In the genomic region with DNA sequence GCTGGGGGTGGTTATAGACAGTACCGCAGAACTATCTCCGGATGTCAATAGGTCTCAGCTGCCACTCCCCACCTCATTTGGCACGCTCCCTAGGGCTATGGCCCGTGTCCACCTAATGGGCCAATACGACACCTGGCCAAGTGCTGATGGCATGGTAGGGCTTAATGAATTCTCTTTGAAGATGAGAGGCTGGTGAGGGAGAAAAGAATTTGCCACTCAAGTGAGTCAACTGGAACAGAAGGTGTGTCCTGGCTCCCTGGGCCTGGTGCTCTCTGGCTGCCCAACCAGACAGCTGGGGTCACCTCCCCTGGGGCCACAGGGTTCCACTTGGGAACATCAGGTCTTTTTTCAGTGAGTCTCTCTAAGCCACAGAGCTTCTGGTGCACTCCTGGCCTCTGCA, we compare ENCODE assay signal across 15 mouse cellular contexts.
DNase-seq lines count a peak whose midpoint lies in the region; ATAC-seq and TF ChIP-seq lines count a peak whose summit lies in the region.
"Had no signal": no experiment of that assay in that cellular context is flagged by ENCODE, and none has a peak within 500 bp of the region (broad histone marks: within the 10 kb centered on the region; RNA-seq: fewer than 3 reads in every experiment).

No protein-coding gene starts in this region.

- H3K27ac ChIP-seq in kidney, adult 2 months (ENCODE audit: insufficient read depth, low read depth, low read length): no peak overlapping the region
- no peak overlapping the region for H3K27ac ChIP-seq in lung, embryonic 16.5 days (ENCODE audit: low read length)
- H3K27ac ChIP-seq: forebrain, embryonic 12.5 days; hindbrain, embryonic 13.5 days; limb, embryonic 15.5 days; midbrain, embryonic 12.5 days; neural tube, embryonic 15.5 days had no signal

- no peak overlapping the region for H3K9ac ChIP-seq in lung, embryonic 16.5 days (ENCODE audit: low read length)
- H3K9ac ChIP-seq: forebrain, embryonic 12.5 days; hindbrain, embryonic 13.5 days; limb, embryonic 15.5 days; midbrain, embryonic 12.5 days; neural tube, embryonic 15.5 days had no signal

- DNase-seq in embryo, embryonic 11 days: peak; percentile 28
- no peak for DNase-seq in embryo, embryonic 9.5 days (ENCODE audit: extremely low spot score)
- DNase-seq in cerebellum, postnatal 14 days: peak; percentile 29 to 46
- peak; percentile 71 for DNase-seq in kidney, adult 2 months
- no peak for DNase-seq in adrenal gland, adult 2 months
- DNase-seq in thymus, postnatal 10 days (ENCODE audit: low spot score in 2 of 2): no peak
- no peak for DNase-seq in right cerebral cortex, postnatal 4 days
- DNase-seq: adrenal gland, postnatal 36 days had no signal

- H3K9me3 ChIP-seq in lung, embryonic 16.5 days (ENCODE audit: control insufficient read depth, low read length): no peaks in the 10 kb centered on the region
- H3K9me3 ChIP-seq: forebrain, embryonic 12.5 days; heart, embryonic 10.5 days; hindbrain, embryonic 13.5 days; limb, embryonic 15.5 days; midbrain, embryonic 12.5 days; neural tube, embryonic 15.5 days had no signal

- ATAC-seq in lung, embryonic 16.5 days (ENCODE audit: low read depth): 0 out of 2 replicates have a peak, but pooled peaks have one; percentile 15

- H3K4me1 ChIP-seq in kidney, adult 2 months (ENCODE audit: control insufficient read depth, insufficient read depth, low read length): no peaks in the 10 kb centered on the region
- peaks cover 12% of the 10 kb centered on the region for H3K4me1 ChIP-seq in lung, embryonic 16.5 days (replicated peaks; ENCODE audit: control insufficient read depth, insufficient read depth, low read length)
- H3K4me1 ChIP-seq: forebrain, embryonic 12.5 days; hindbrain, embryonic 13.5 days; midbrain, embryonic 12.5 days had no signal

- 48% methylated on average over 5 of the region's 5 CpGs for WGBS in kidney, adult 2 months
- WGBS in lung, embryonic 16.5 days: 61% methylated on average over 5 of the region's 5 CpGs

- no peak for TF ChIP-seq POLR2A in kidney, adult 2 months (IDR thresholded peaks at IDR 0.05; ENCODE audit: low read depth, low read length)

- H3K36me3 ChIP-seq in kidney, adult 2 months (ENCODE audit: control insufficient read depth, insufficient read depth, low read length): no peaks in the 10 kb centered on the region
- no peaks in the 10 kb centered on the region for H3K36me3 ChIP-seq in lung, embryonic 16.5 days (ENCODE audit: control insufficient read depth, insufficient read depth, low read length)
- H3K36me3 ChIP-seq: forebrain, embryonic 12.5 days; heart, embryonic 10.5 days; hindbrain, embryonic 13.5 days; limb, embryonic 15.5 days; midbrain, embryonic 12.5 days; neural tube, embryonic 15.5 days had no signal

- H3K4me3 ChIP-seq in kidney, adult 2 months (ENCODE audit: insufficient read depth, low read depth, low read length): no peak overlapping the region
- H3K4me3 ChIP-seq in lung, embryonic 16.5 days (ENCODE audit: low read length): no peak overlapping the region
- H3K4me3 ChIP-seq: forebrain, embryonic 12.5 days; heart, embryonic 10.5 days; hindbrain, embryonic 13.5 days; limb, embryonic 15.5 days; midbrain, embryonic 12.5 days; neural tube, embryonic 15.5 days had no signal

- no peaks in the 10 kb centered on the region for H3K27me3 ChIP-seq in kidney, adult 2 months (replicated peaks; ENCODE audit: control insufficient read depth, insufficient read depth, low read length)
- H3K27me3 ChIP-seq in lung, embryonic 16.5 days (ENCODE audit: control insufficient read depth, insufficient read depth, low read depth, low read length): no peaks in the 10 kb centered on the region
- H3K27me3 ChIP-seq: forebrain, embryonic 12.5 days; hindbrain, embryonic 13.5 days; limb, embryonic 15.5 days; midbrain, embryonic 12.5 days; neural tube, embryonic 15.5 days had no signal

- no peak overlapping the region for H3K4me2 ChIP-seq in lung, embryonic 16.5 days (ENCODE audit: low read depth, low read length)
- H3K4me2 ChIP-seq: forebrain, embryonic 12.5 days; hindbrain, embryonic 13.5 days; limb, embryonic 15.5 days; midbrain, embryonic 12.5 days; neural tube, embryonic 15.5 days had no signal

- TF ChIP-seq CTCF in kidney, adult 2 months (conservative IDR thresholded peaks at IDR 0.05; ENCODE audit: insufficient read depth, insufficient read length, low read depth, low read length): no peak

Comparison
In these comparisons a context has a peak if more than half of its experiments do, and no peak if none do; other contexts are left out.
1. DNase-seq: peak in embryo, embryonic 11 days (single experiment), cerebellum, postnatal 14 days (2 of 2) and kidney, adult 2 months (single experiment); none in embryo, embryonic 9.5 days (single experiment), adrenal gland, adult 2 months (single experiment), thymus, postnatal 10 days (0 of 2) and right cerebral cortex, postnatal 4 days (single experiment).